Mouse (Mus musculus): ENCODE results near the gene Klhdc3. TPM values are rescaled to one million over a fixed set of nuclear protein-coding genes. Genes with fewer than 3 reads are reported as not detected.

Gene Klhdc3
- total and polyA plus RNA-seq, 2 experiments from 2014 or later, result 117 to 175 TPM

- WGBS, result 83% methylated on average over 9 of the region's 9 CpGs
- no peak overlapping the region for H3K4me3 ChIP-seq (ENCODE audit: low read depth, low read length)
- no peak overlapping the region for H3K27ac ChIP-seq (ENCODE audit: low read depth)
- no peak for DNase-seq (ENCODE audit: low spot score)
- no peaks in the 10 kb centered on the region for H3K27me3 ChIP-seq (ENCODE audit: control insufficient read depth, insufficient read depth, low read length)
- H3K4me2 ChIP-seq (ENCODE audit: low read depth, low read length), result no peak overlapping the region
- no peak overlapping the region for H3K9ac ChIP-seq (replicated peaks; ENCODE audit: low read depth, low read length)
- TF ChIP-seq EP300 (IDR thresholded peaks at IDR 0.05; ENCODE audit: low read depth), result no peak
- no peak for TF ChIP-seq CTCF (IDR thresholded peaks at IDR 0.05; ENCODE audit: low read depth)
- peaks cover 12% of the 10 kb centered on the region; the same call in 1 of the 2 replicates for H3K4me1 ChIP-seq (ENCODE audit: control insufficient read depth, insufficient read depth)
- no peak for ATAC-seq (ENCODE audit: insufficient read depth, low read depth)
- H3K36me3 ChIP-seq (replicated peaks; ENCODE audit: control insufficient read depth, insufficient read depth, low read length), result peaks cover 12% of the 10 kb centered on the region; the same call in 1 of the 2 replicates
- H3K9me3 ChIP-seq (replicated peaks; ENCODE audit: control insufficient read depth, low read length), result no peaks in the 10 kb centered on the region
Observed at GRCm38 (mm10) chr17:46713849-46714248, 33.1 kb upstream of the Klhdc3 start.

GRCm38 (mm10) chr17:46712442-46712841, 31.7 kb upstream of the Klhdc3 start:
- ATAC-seq (ENCODE audit: insufficient read depth, low read depth) (no peak), DNase-seq (ENCODE audit: low spot score) (no peak)
- H3K4me3 ChIP-seq (ENCODE audit: low read depth, low read length), result peak overlapping the region; percentile 100
- H3K27me3 ChIP-seq (ENCODE audit: control insufficient read depth, insufficient read depth, low read length), result no peaks in the 10 kb centered on the region
- H3K9ac ChIP-seq (replicated peaks; ENCODE audit: low read depth, low read length), result peak overlapping the region; percentile 97
- H3K9me3 ChIP-seq (replicated peaks; ENCODE audit: control insufficient read depth, low read length), result no peaks in the 10 kb centered on the region
- 41% methylated on average over 7 of the region's 7 CpGs for WGBS
- peak overlapping the region; percentile 100 for H3K4me2 ChIP-seq (ENCODE audit: low read depth, low read length)
- peaks cover 12% of the 10 kb centered on the region; the same call in 1 of the 2 replicates for H3K4me1 ChIP-seq (ENCODE audit: control insufficient read depth, insufficient read depth)
- H3K36me3 ChIP-seq (replicated peaks; ENCODE audit: control insufficient read depth, insufficient read depth, low read length), result peaks cover 12% of the 10 kb centered on the region; the same call in 1 of the 2 replicates
- TF ChIP-seq CTCF (IDR thresholded peaks at IDR 0.05; ENCODE audit: low read depth) (no peak), EP300 (IDR thresholded peaks at IDR 0.05; ENCODE audit: low read depth) (no peak)
- 0 out of 2 replicates have a peak overlapping the region, but pooled peaks have one; percentile 86 for H3K27ac ChIP-seq (ENCODE audit: low read depth)

- Histone ChIP-seq H3K27me3 (ENCODE audit: control insufficient read depth, insufficient read depth, low read length) (no peaks in the 10 kb centered on the region), H3K9ac (replicated peaks; ENCODE audit: low read depth, low read length) (peak overlapping the region; percentile 97), H3K27ac (ENCODE audit: low read depth) (peak overlapping the region; percentile 86), H3K4me3 (ENCODE audit: low read depth, low read length) (peak overlapping the region; percentile 100), H3K4me1 (ENCODE audit: control insufficient read depth, insufficient read depth) (peaks cover 12% of the 10 kb centered on the region; the same call in 1 of the 2 replicates), H3K9me3 (replicated peaks; ENCODE audit: control insufficient read depth, low read length) (no peaks in the 10 kb centered on the region), H3K4me2 (ENCODE audit: low read depth, low read length) (peak overlapping the region; percentile 100), H3K36me3 (replicated peaks; ENCODE audit: control insufficient read depth, insufficient read depth, low read length) (peaks cover 12% of the 10 kb centered on the region; the same call in 1 of the 2 replicates)
- WGBS, result 0% methylated on average over 74 of the region's 76 CpGs
- ATAC-seq (ENCODE audit: insufficient read depth, low read depth), result peak; percentile 58
- TF ChIP-seq EP300 (IDR thresholded peaks at IDR 0.05; ENCODE audit: low read depth) (no peak), CTCF (IDR thresholded peaks at IDR 0.05; ENCODE audit: low read depth) (no peak)
- peak; percentile 39 for DNase-seq (ENCODE audit: low spot score)
Observed at GRCm38 (mm10) chr17:46711612-46712271, 31.0 kb upstream of the Klhdc3 start.

- DNase-seq (ENCODE audit: low spot score) (peak; percentile 91), ATAC-seq (ENCODE audit: insufficient read depth, low read depth) (peak; percentile 93)
- TF ChIP-seq CTCF (IDR thresholded peaks at IDR 0.05; ENCODE audit: low read depth) (peak; percentile 13; the same call in 1 of the 2 replicates), EP300 (IDR thresholded peaks at IDR 0.05; ENCODE audit: low read depth) (peak; percentile 68; the same call in 1 of the 2 replicates)
- H3K4me1 ChIP-seq (ENCODE audit: control insufficient read depth, insufficient read depth), result peaks cover 12% of the 10 kb centered on the region; the same call in 1 of the 2 replicates
- peak within 1 kb of the TSS; percentile 100 for H3K4me3 ChIP-seq (ENCODE audit: low read depth, low read length)
- 8% methylated on average over 36 of the region's 36 CpGs for WGBS
- no peaks in the 10 kb centered on the region for H3K27me3 ChIP-seq (ENCODE audit: control insufficient read depth, insufficient read depth, low read length)
- peak within 1 kb of the TSS; percentile 86 for H3K27ac ChIP-seq (ENCODE audit: low read depth)
- peaks cover 12% of the 10 kb centered on the region; the same call in 1 of the 2 replicates for H3K36me3 ChIP-seq (replicated peaks; ENCODE audit: control insufficient read depth, insufficient read depth, low read length)
- peak within 1 kb of the TSS; percentile 97 for H3K9ac ChIP-seq (replicated peaks; ENCODE audit: low read depth, low read length)
- no peaks in the 10 kb centered on the region for H3K9me3 ChIP-seq (replicated peaks; ENCODE audit: control insufficient read depth, low read length)
- H3K4me2 ChIP-seq (ENCODE audit: low read depth, low read length), result peak within 1 kb of the TSS; percentile 100
Observed at GRCm38 (mm10) chr17:46710959-46711597, 30.4 kb upstream of the Klhdc3 start, which contains the start of gene Pex6. Gene Pex6, plus strand, starts transcription at chr17:46711463.

- Histone ChIP-seq H3K27me3 (ENCODE audit: control insufficient read depth, insufficient read depth, low read length) (no peaks in the 10 kb centered on the region), H3K4me3 (ENCODE audit: low read depth, low read length) (no peak overlapping the region), H3K27ac (ENCODE audit: low read depth) (no peak overlapping the region), H3K9me3 (replicated peaks; ENCODE audit: control insufficient read depth, low read length) (no peaks in the 10 kb centered on the region), H3K4me1 (ENCODE audit: control insufficient read depth, insufficient read depth) (peaks cover 15% of the 10 kb centered on the region), H3K4me2 (ENCODE audit: low read depth, low read length) (no peak overlapping the region), H3K36me3 (replicated peaks; ENCODE audit: control insufficient read depth, insufficient read depth, low read length) (no peaks in the 10 kb centered on the region), H3K9ac (replicated peaks; ENCODE audit: low read depth, low read length) (no peak overlapping the region)
- no peak for TF ChIP-seq EP300 (IDR thresholded peaks at IDR 0.05; ENCODE audit: low read depth)
- TF ChIP-seq CTCF (IDR thresholded peaks at IDR 0.05; ENCODE audit: low read depth), result 0 out of 2 replicates have a peak, but pooled peaks have one; percentile 6
- no peak for DNase-seq (ENCODE audit: low spot score)
- no peak for ATAC-seq (ENCODE audit: insufficient read depth, low read depth)
- 76% methylated on average over 14 of the region's 14 CpGs for WGBS
Observed at GRCm38 (mm10) chr17:46706375-46707089, 25.8 kb upstream of the Klhdc3 start.

Data from heart, postnatal 0 days (tissue).